Mouse (Mus musculus): ENCODE results near the gene Acss2. TPM values are rescaled to one million over a fixed set of nuclear protein-coding genes. Genes with fewer than 3 reads are reported as not detected.

The Acss2 gene
- polyA plus RNA-seq, 1 experiment, result 8.9 TPM

GRCm38 (mm10) chr2:155507721-155508470 lies 9.9 kb upstream of the Acss2 start:
- Histone ChIP-seq H3K4me3 (ENCODE audit: insufficient read depth, low read length) (no peak overlapping the region), H3K4me1 (ENCODE audit: control insufficient read depth, insufficient read depth, low read length) (no peaks in the 10 kb centered on the region), H3K27ac (ENCODE audit: insufficient read depth, low read depth, low read length) (no peak overlapping the region)
- no peak for TF ChIP-seq POLR2A (IDR thresholded peaks at IDR 0.05; ENCODE audit: borderline replicate concordance, low read depth, low read length)
- no peak for TF ChIP-seq CTCF (IDR thresholded peaks at IDR 0.05; ENCODE audit: low read depth, low read length)

- H3K4me3 ChIP-seq (ENCODE audit: insufficient read depth, low read length), result no peak overlapping the region
- H3K27ac ChIP-seq (ENCODE audit: insufficient read depth, low read depth, low read length), result no peak overlapping the region
- H3K4me1 ChIP-seq (ENCODE audit: control insufficient read depth, insufficient read depth, low read length), result peaks cover 7% of the 10 kb centered on the region; the same call in 1 of the 2 replicates
- TF ChIP-seq CTCF (IDR thresholded peaks at IDR 0.05; ENCODE audit: low read depth, low read length) (peak; percentile 45; the same call in 1 of the 2 replicates), POLR2A (IDR thresholded peaks at IDR 0.05; ENCODE audit: borderline replicate concordance, low read depth, low read length) (no peak)
These were observed 5.3 kb upstream of the Acss2 start for GRCm38 (mm10) chr2:155512479-155512878.

GRCm38 (mm10) chr2:155513543-155513942 lies 4.2 kb upstream of the Acss2 start:
- Histone ChIP-seq H3K4me1 (ENCODE audit: control insufficient read depth, insufficient read depth, low read length) (peaks cover 8% of the 10 kb centered on the region), H3K4me3 (ENCODE audit: insufficient read depth, low read length) (no peak overlapping the region), H3K27ac (ENCODE audit: insufficient read depth, low read depth, low read length) (no peak overlapping the region)
- TF ChIP-seq POLR2A (IDR thresholded peaks at IDR 0.05; ENCODE audit: borderline replicate concordance, low read depth, low read length) (no peak), CTCF (IDR thresholded peaks at IDR 0.05; ENCODE audit: low read depth, low read length) (no peak)

- H3K4me1 ChIP-seq (ENCODE audit: control insufficient read depth, insufficient read depth, low read length), result peaks cover 13% of the 10 kb centered on the region
- no peak for TF ChIP-seq CTCF (IDR thresholded peaks at IDR 0.05; ENCODE audit: low read depth, low read length)
- TF ChIP-seq POLR2A (IDR thresholded peaks at IDR 0.05; ENCODE audit: borderline replicate concordance, low read depth, low read length), result no peak
- H3K27ac ChIP-seq (ENCODE audit: insufficient read depth, low read depth, low read length), result no peak overlapping the region
- 0 out of 2 replicates have a peak overlapping the region, but pooled peaks have one; percentile 3 for H3K4me3 ChIP-seq (ENCODE audit: insufficient read depth, low read length)
These were observed 3.1 kb upstream of the Acss2 start for GRCm38 (mm10) chr2:155514666-155515065.

GRCm38 (mm10) chr2:155515941-155516340 lies 1.8 kb upstream of the Acss2 start:
- Histone ChIP-seq H3K27ac (ENCODE audit: insufficient read depth, low read depth, low read length) (no peak overlapping the region), H3K4me1 (ENCODE audit: control insufficient read depth, insufficient read depth, low read length) (peaks cover 13% of the 10 kb centered on the region), H3K4me3 (ENCODE audit: insufficient read depth, low read length) (no peak overlapping the region)
- no peak for TF ChIP-seq POLR2A (IDR thresholded peaks at IDR 0.05; ENCODE audit: borderline replicate concordance, low read depth, low read length)

- Histone ChIP-seq H3K4me3 (ENCODE audit: insufficient read depth, low read length) (peak overlapping the region; percentile 84), H3K4me1 (ENCODE audit: control insufficient read depth, insufficient read depth, low read length) (peaks cover 17% of the 10 kb centered on the region), H3K27ac (ENCODE audit: insufficient read depth, low read depth, low read length) (no peak overlapping the region)
- TF ChIP-seq POLR2A (IDR thresholded peaks at IDR 0.05; ENCODE audit: borderline replicate concordance, low read depth, low read length) (no peak), CTCF (IDR thresholded peaks at IDR 0.05; ENCODE audit: low read depth, low read length) (peak; percentile 3)
These were observed 953 bp downstream of the Acss2 start for GRCm38 (mm10) chr2:155518531-155519270.

GRCm38 (mm10) chr2:155523706-155524105 lies 6.0 kb downstream of the Acss2 start:
- TF ChIP-seq POLR2A (IDR thresholded peaks at IDR 0.05; ENCODE audit: borderline replicate concordance, low read depth, low read length), result no peak
- H3K4me1 ChIP-seq (ENCODE audit: control insufficient read depth, insufficient read depth, low read length), result peaks cover 14% of the 10 kb centered on the region
- H3K27ac ChIP-seq (ENCODE audit: insufficient read depth, low read depth, low read length), result no peak overlapping the region
- no peak overlapping the region for H3K4me3 ChIP-seq (ENCODE audit: insufficient read depth, low read length)

GRCm38 (mm10) chr2:155524378-155524777 lies 6.6 kb downstream of the Acss2 start:
- H3K4me1 ChIP-seq (ENCODE audit: control insufficient read depth, insufficient read depth, low read length), result peaks cover 11% of the 10 kb centered on the region
- no peak overlapping the region for H3K27ac ChIP-seq (ENCODE audit: insufficient read depth, low read depth, low read length)
- TF ChIP-seq CTCF (IDR thresholded peaks at IDR 0.05; ENCODE audit: low read depth, low read length), result no peak
- TF ChIP-seq POLR2A (IDR thresholded peaks at IDR 0.05; ENCODE audit: borderline replicate concordance, low read depth, low read length), result no peak
- no peak overlapping the region for H3K4me3 ChIP-seq (ENCODE audit: insufficient read depth, low read length)

GRCm38 (mm10) chr2:155527367-155527766 lies 9.6 kb downstream of the Acss2 start:
- TF ChIP-seq CTCF (IDR thresholded peaks at IDR 0.05; ENCODE audit: low read depth, low read length) (no peak), POLR2A (IDR thresholded peaks at IDR 0.05; ENCODE audit: borderline replicate concordance, low read depth, low read length) (no peak)
- H3K27ac ChIP-seq (ENCODE audit: insufficient read depth, low read depth, low read length), result no peak overlapping the region
- peaks cover 11% of the 10 kb centered on the region for H3K4me1 ChIP-seq (ENCODE audit: control insufficient read depth, insufficient read depth, low read length)
- H3K4me3 ChIP-seq (ENCODE audit: insufficient read depth, low read length), result no peak overlapping the region

- H3K4me1 ChIP-seq (ENCODE audit: control insufficient read depth, insufficient read depth, low read length), result peaks cover 9% of the 10 kb centered on the region
- TF ChIP-seq POLR2A (IDR thresholded peaks at IDR 0.05; ENCODE audit: borderline replicate concordance, low read depth, low read length) (no peak), CTCF (IDR thresholded peaks at IDR 0.05; ENCODE audit: low read depth, low read length) (no peak)
- no peak overlapping the region for H3K27ac ChIP-seq (ENCODE audit: insufficient read depth, low read depth, low read length)
These were observed 18.5 kb downstream of the Acss2 start for GRCm38 (mm10) chr2:155536292-155536691.

More at GRCm38 (mm10) chr2:155536292-155536691, 18.5 kb downstream of the Acss2 start:
- no peak overlapping the region for H3K4me3 ChIP-seq (ENCODE audit: insufficient read depth, low read length)

All from bone marrow macrophage, adult 2 months (primary cell).